Mouse (Mus musculus): ENCODE measurements at regions not wholly inside any gene's neighbourhood (a gene's known extent, or its start where the extent isn't known, plus 50 kb on each side); places are given as distances from the start of the nearest gene placed in this dataset.

GRCm38 (mm10) chr15:25468478-25468877 lies 54.9 kb upstream of the Basp1 start:
- in situ Hi-C loops (cut with MboI, MseI) = loop anchor here in 1 of 2 experiments (5.0 kb wide), 1 partner anchor 34 kb away; no protein-coding TSS in a partner anchor

DNA sequence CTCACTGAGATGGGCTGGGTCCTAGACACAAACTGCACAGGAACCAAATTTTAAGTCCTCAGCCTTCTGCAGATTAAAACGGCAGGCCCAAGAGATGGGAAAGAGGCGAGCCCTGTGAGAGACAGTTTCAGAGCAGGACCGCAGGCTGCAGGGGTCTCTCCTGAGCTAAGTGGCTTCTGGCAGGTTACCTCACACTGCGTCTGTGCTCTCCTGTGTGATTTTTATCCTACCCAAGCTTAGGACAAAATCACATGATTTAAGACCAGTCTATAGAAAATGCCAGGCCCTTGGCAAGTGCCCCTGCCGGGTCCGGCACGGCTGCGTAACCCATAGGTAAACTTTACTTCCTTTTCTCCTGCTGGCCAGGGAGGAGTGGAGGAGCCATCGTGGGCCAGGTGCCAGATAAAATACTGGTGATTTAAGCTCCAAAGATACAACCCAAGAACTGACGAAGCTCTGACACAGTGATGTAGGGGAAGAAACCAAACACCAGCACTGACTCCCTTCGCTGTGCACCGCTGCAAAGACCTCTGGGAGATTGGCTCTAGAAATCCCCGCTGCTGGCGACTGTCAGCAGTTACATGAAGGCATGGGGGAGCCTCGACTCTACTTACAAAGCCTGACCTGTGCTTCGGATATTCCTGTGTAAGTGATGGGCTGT lies 55.8 kb upstream of the Basp1 start:
- in situ Hi-C loops (cut with MboI, MseI) = loop anchor here in 1 of 2 experiments (5.0 kb wide), 1 partner anchor 33 kb away; no protein-coding TSS in a partner anchor

DNA sequence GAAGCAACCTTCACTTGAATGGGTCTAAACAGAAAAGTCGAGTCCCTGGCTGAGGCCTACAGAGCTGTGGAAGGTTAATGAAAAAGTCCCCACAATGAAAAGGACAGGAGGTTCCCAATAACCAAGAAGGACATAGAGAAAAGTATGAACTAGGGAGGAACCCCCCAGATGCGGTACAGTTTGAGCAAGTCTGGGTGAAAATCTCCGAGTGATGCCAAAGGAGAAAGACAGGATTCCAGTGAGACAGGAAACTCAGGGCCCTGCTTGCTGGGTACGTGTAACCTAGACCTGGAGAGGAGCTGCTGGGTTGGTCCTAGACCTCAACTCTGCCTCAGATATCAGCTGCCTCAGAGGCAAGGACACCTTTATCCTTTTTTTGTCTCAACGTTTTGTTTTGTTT lies 57.8 kb upstream of the Basp1 start:
- in situ Hi-C loops (cut with MboI, MseI) = no loop called here

- in situ Hi-C loops (cut with MboI, MseI) = no loop called here
These were observed 59.7 kb upstream of the Basp1 start for GRCm38 (mm10) chr15:25473201-25473710.

DNA sequence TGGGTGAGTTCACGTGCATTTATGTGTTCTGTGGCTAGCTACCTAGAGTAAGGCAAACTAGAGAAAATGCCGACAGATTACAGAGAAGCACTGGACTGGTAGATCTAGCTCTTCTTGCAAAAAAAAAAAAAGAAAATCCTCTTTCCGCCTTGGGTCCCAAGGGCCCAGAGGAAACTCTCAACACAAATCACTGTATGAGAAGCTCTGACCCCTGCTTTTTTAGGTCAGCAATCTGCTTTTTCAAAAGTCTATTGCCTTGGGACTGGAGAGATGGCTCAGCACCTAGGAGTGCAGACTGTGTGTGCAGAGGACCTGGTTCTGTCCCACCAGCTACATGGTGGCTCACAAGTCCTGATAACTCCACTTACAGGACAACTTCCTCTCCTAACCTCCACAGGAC lies 60.5 kb upstream of the Basp1 start:
- in situ Hi-C loops (cut with MboI, MseI) = no loop called here

- in situ Hi-C loops (cut with MboI, MseI) = loop anchor here (5.0 to 10.0 kb wide), 2 partner anchors 40 to 1348 kb away; no protein-coding TSS in a partner anchor
These were observed 69.0 kb upstream of the Basp1 start for GRCm38 (mm10) chr15:25482586-25482985.

DNA sequence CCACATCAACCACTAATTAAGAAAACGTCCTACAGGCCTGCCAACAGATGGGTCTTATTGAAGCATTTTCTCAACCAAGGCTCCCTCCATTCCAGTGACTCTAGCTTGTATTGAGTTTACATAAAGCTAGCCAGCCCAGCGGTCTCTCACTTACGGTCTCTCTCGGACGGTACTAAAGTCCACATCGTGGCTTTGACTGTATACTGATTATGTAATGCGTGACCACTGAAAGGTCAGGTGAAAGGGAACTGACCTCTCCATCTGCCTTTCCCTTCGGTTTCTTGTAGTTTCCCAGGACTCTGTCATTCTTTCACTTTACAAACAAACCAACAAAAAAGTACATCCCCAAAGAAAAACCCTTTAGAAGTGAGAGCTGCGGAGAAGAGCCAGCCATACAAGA lies 71.8 kb upstream of the Basp1 start:
- in situ Hi-C loops (cut with MboI, MseI) = loop anchor here in 1 of 2 experiments (10.0 kb wide), 1 partner anchor 1351 kb away; no protein-coding TSS in a partner anchor

- in situ Hi-C loops (cut with MboI, MseI) = loop anchor here in 1 of 2 experiments (10.0 kb wide), 1 partner anchor 1351 kb away; no protein-coding TSS in a partner anchor
These were observed 72.6 kb upstream of the Basp1 start for GRCm38 (mm10) chr15:25486158-25486557.

GRCm38 (mm10) chr15:25489804-25490203 lies 76.2 kb upstream of the Basp1 start:
- in situ Hi-C loops (cut with MboI, MseI) = loop anchor here in 1 of 2 experiments (10.0 kb wide), 1 partner anchor 1355 kb away; no protein-coding TSS in a partner anchor

GRCm38 (mm10) chr15:25492161-25492746 lies 78.7 kb upstream of the Basp1 start:
- in situ Hi-C loops (cut with MboI, MseI) = no loop called here

GRCm38 (mm10) chr15:25494687-25495299 lies 81.2 kb upstream of the Basp1 start:
- in situ Hi-C loops (cut with MboI, MseI) = no loop called here

- in situ Hi-C loops (cut with MboI, MseI) = no loop called here
These were observed 82.5 kb upstream of the Basp1 start for GRCm38 (mm10) chr15:25495926-25496644.

DNA sequence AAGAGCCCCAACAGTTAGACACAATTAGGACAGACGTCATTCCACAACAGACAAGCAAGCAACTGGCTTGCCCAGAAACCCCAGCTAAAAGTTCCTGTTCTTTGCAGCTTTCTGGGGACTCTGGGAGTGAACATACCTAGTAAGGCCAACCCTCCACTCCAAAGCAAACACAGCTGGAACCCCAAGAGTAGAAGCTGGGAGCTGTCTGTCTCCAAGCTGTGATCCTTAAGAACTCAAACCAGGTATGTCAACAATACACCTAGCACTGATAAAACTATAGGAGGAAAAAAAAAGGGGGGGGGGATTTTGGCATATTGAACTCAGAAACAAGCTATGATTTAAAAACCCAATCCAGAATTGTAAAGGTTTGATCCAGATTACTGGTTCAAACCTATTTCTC lies 84.2 kb upstream of the Basp1 start:
- in situ Hi-C loops (cut with MboI, MseI) = no loop called here

- in situ Hi-C loops (cut with MboI, MseI) = no loop called here
These were observed 84.9 kb upstream of the Basp1 start for GRCm38 (mm10) chr15:25498422-25498821.

DNA sequence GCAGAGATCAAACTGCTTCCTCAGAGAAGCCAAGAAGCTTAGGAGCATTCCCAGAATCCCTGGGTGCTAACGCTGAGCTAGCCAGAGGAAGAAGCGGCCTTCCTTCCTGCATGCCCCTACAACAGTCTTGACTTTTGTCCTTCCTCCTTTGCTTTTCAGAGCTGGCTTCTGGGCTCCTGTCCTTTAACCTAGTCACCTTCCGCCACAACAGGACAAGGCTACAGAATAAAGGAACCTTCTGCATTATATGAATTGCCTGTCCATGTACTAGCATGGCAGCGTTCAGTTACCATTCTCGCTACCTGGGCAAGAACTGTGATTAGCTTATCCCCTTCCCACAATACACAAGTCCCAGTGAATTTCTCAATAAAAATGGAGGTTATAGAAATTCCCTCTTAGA lies 88.9 kb upstream of the Basp1 start:
- in situ Hi-C loops (cut with MboI, MseI) = loop anchor here in 1 of 2 experiments (5.0 kb wide), 2 partner anchors 35 to 50 kb away; no protein-coding TSS in a partner anchor

DNA sequence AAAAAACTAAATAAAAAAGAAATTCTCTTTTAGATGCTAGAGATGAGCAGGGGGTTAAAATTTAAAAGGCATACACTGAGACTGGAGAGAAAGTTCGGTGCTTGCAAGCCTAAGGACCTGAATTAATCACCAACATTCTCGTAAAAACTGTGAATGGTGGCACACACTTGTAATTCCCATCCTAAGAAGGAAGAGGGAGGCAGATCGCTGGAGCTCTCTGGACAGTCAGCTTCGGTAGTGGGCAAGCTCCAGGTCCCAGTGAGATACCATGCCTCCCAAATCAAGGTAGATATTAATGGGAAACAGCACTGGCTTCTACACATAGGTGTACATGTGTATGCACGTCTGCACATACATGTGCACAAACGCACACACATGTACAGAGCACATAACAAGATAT lies 89.5 kb upstream of the Basp1 start:
- in situ Hi-C loops (cut with MboI, MseI) = loop anchor here in 1 of 2 experiments (5.0 kb wide), 2 partner anchors 36 to 49 kb away; no protein-coding TSS in a partner anchor

DNA sequence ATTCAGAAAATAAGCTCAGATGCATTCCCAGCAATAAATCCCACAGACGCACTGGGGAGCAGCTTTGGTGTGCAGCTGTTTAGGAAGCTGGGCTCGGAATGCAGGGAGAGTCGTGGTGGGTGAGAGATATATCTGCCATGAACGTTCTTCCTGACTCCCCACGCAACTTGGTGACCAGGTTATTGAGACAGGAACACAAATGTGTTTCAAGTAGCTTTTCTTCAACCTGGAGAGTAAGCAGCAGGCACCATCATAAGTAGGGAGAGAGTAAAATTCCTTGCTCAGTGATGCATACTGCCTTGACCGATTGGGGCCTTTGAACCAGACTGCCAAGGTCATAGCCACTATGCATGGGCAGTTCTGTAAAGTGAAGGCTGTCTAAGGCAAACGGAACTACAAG lies 95.6 kb upstream of the Basp1 start:
- in situ Hi-C loops (cut with MboI, MseI) = no loop called here

- in situ Hi-C loops (cut with MboI, MseI) = no loop called here
These were observed 96.0 kb upstream of the Basp1 start for GRCm38 (mm10) chr15:25509584-25509983.

DNA sequence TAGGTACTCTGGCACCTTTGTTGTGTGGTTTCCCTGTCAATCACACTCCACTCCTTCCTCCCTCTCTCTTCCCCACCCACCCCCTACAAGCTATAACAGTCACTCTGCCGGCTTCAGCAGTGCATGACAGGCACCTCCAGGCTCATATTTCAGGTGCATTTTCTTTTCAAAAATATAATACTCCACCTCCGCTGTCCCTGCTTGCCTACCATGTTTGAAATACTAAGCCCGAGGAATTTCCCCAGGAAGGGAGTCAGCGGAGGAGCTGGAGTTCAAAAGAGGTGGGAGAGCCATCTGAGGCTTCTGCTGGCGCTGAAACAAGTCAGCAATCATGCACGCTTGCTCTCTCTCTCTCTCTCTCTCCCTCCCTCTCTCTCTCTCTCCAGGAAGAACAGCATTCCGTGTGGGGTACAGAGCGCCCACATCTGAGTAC lies 96.5 kb upstream of the Basp1 start:
- in situ Hi-C loops (cut with MboI, MseI) = no loop called here

GRCm38 (mm10) chr15:25518025-25518928 lies 104.0 kb upstream of the Myo10 start:
- in situ Hi-C loops (cut with MboI, MseI) = loop anchor here in 1 of 2 experiments (5.0 kb wide), 1 partner anchor 84 kb away; no protein-coding TSS in a partner anchor

Data from T-helper 17 cell (primary cell).